ENCODE assay signal across 9 mouse cellular contexts in genomic region chr15:28663847-28664602, GRCm38 (mm10).
A peak's percentile ranks its signal among the peaks of the same experiment; 100 is the strongest.
DNase-seq lines count a peak whose midpoint lies in the region; ATAC-seq and TF ChIP-seq lines count a peak whose summit lies in the region.
"Had no signal": no experiment of that assay in that cellular context is flagged by ENCODE, and none has a peak within 500 bp of the region (broad histone marks: within the 10 kb centered on the region; RNA-seq: fewer than 3 reads in every experiment).

No protein-coding gene starts in this region.

- H3K9ac ChIP-seq in intestine, postnatal 0 days (ENCODE audit: low read depth, low read length), result no peak overlapping the region
- no peak overlapping the region for H3K9ac ChIP-seq in intestine, embryonic 15.5 days
- H3K9ac ChIP-seq: liver, embryonic 14.5 days had no signal

- no peak for DNase-seq in cerebellum, adult 8-10 months
- DNase-seq in right cerebral cortex, adult 2 months (ENCODE audit: low spot score in 2 of 2), result peak; percentile 7 to 17
- no peak for DNase-seq in right cerebral cortex, postnatal 36 days (ENCODE audit: low spot score in 2 of 2)

- no peaks in the 10 kb centered on the region for H3K36me3 ChIP-seq in intestine, postnatal 0 days (ENCODE audit: control insufficient read depth, insufficient read depth)
- H3K36me3 ChIP-seq in intestine, embryonic 15.5 days, result no peaks in the 10 kb centered on the region

- H3K4me2 ChIP-seq in intestine, postnatal 0 days (replicated peaks; ENCODE audit: low read depth), result no peak overlapping the region
- no peak overlapping the region for H3K4me2 ChIP-seq in intestine, embryonic 15.5 days (replicated peaks)

- ATAC-seq in cerebellum, adult (ENCODE audit: insufficient number of reproducible peaks, low FRiP score, low TSS enrichment), result peak; percentile 65; the same call in 1 of the 2 replicates
- no peak for ATAC-seq in intestine, postnatal 0 days
- ATAC-seq in intestine, embryonic 15.5 days, result no peak
- ATAC-seq in inflammation-experienced regulatory T-cells, adult 6 months, result no peak
- no peak for ATAC-seq in erythroid progenitor cell, adult 5-6 weeks (replicated peaks; ENCODE audit: low FRiP score, poor library complexity, severe bottlenecking)

- WGBS in intestine, postnatal 0 days, result 83% methylated on average over 6 of the region's 6 CpGs
- WGBS in intestine, embryonic 15.5 days, result 86% methylated on average over 6 of the region's 6 CpGs

- no peaks in the 10 kb centered on the region for H3K4me1 ChIP-seq in intestine, postnatal 0 days (replicated peaks; ENCODE audit: control insufficient read depth, insufficient read depth, low read length)
- no peaks in the 10 kb centered on the region for H3K4me1 ChIP-seq in intestine, embryonic 15.5 days (replicated peaks)

- peak; percentile 38 for TF ChIP-seq CTCF in intestine, postnatal 0 days (IDR thresholded peaks at IDR 0.05; ENCODE audit: low read depth)

- H3K9me3 ChIP-seq in intestine, postnatal 0 days (ENCODE audit: control insufficient read depth), result no peaks in the 10 kb centered on the region
- H3K9me3 ChIP-seq in intestine, embryonic 15.5 days, result no peaks in the 10 kb centered on the region

- no peaks in the 10 kb centered on the region for H3K27me3 ChIP-seq in intestine, postnatal 0 days (replicated peaks; ENCODE audit: control insufficient read depth, insufficient read depth, low read length)
- no peaks in the 10 kb centered on the region for H3K27me3 ChIP-seq in intestine, embryonic 15.5 days (replicated peaks)

- no peak overlapping the region for H3K27ac ChIP-seq in intestine, postnatal 0 days (ENCODE audit: low read depth, low read length)
- H3K27ac ChIP-seq in intestine, embryonic 15.5 days, result no peak overlapping the region
- H3K27ac ChIP-seq: liver, embryonic 14.5 days had no signal

- H3K4me3 ChIP-seq in intestine, postnatal 0 days (ENCODE audit: low read depth, low read length), result no peak overlapping the region
- no peak overlapping the region for H3K4me3 ChIP-seq in intestine, embryonic 15.5 days (replicated peaks)

Comparison
In these comparisons a context has a peak if more than half of its experiments do, and no peak if none do; other contexts are left out.
1. DNase-seq: peak in right cerebral cortex, adult 2 months (2 of 2); none in cerebellum, adult 8-10 months (single experiment) and right cerebral cortex, postnatal 36 days (0 of 2).